Mouse (Mus musculus): ENCODE measurements around the gene Vrk2.

- TF ChIP-seq CTCF (IDR thresholded peaks at IDR 0.05; ENCODE audit: extremely low read depth, insufficient read depth, low read length) (no peak), POLR2A (IDR thresholded peaks at IDR 0.05; ENCODE audit: extremely low read depth, insufficient read depth, low read length) (no peak)
Observed at GRCm38 (mm10) chr11:26587184-26587524, 6.6 kb downstream of the Vrk2 start.
